Mouse (Mus musculus) erythroblast, embryonic 14.5 days (primary cell): ENCODE measurements around the gene Usp3.

Experiments
- GATA1 ChIP-seq: IDR thresholded peaks from 2 replicates; pipeline ENCODE4 v1.6.1; 2012; ENCODE audit warnings: low read length, inconsistent platforms, mixed read lengths
- TAL1 ChIP-seq: IDR thresholded peaks from 3 replicates; pipeline ENCODE4 v1.6.1; 2012; ENCODE audit warnings: low read length, inconsistent platforms, mixed read lengths

DNA sequence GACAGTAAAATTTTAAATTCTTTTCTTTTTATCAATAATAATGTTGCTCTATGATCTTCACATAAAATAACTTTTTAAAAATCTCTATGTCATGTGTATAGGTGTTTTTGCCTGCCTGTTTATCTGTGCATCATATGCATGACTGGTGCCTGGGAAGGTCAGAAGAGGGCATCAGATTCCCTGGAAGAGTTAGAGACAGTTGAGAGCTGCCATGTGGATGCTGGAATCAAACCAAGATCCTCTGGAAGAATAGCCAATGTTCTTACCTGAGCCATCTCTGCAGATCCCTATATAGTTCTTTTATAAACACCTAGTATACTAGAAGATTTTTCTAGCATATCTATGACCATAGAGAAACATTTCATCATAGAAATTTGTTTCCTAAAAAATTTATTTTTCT is 8.8 kb downstream of the Usp3 start:
- TF ChIP-seq TAL1: no peak
- no peak for TF ChIP-seq GATA1
